Mouse (Mus musculus) granulocyte monocyte progenitor cell, adult 5-6 weeks (primary cell): ENCODE results near the gene Usp44. TPM values are rescaled to one million over a fixed set of nuclear protein-coding genes. Genes with fewer than 3 reads are reported as not detected.
"Not testable (repeated sequence)": the region's sequence is repeated elsewhere in the genome, so short reads cannot be mapped to it uniquely, and the experiment has no call there.

ENCODE experiments used
- ATAC-seq: replicated peaks from 2 replicates; pipeline ENCODE4 v1.8.0; 2016; ENCODE audit warnings: mild to moderate bottlenecking, moderate TSS enrichment, inconsistent platforms; ENCODE audit not compliant: poor library complexity, severe bottlenecking
- total RNA-seq, 2 experiments: library from RNA; stranded (forward) in 1 of 2; stranded (reverse) in 1 of 2; fragments of 200-712, 200-1000 nt in 1 of 2; fragments of >200 nt in 1 of 2; fragmentation: Nextera tagmentation in 1 of 2; gene quantifications; 2 replicates each; pipeline ENCODE4 v1.2.3; 2014 to 2017

Usp44 gene
- total RNA-seq, 2 experiments from 2014 or later: 1.6 TPM

- ATAC-seq: not testable (repeated sequence)
These were observed 3.8 kb downstream of the Usp44 start for GRCm38 (mm10) chr10:93835115-93835514.

- no peak for ATAC-seq
These were observed 15.4 kb downstream of the Usp44 start for GRCm38 (mm10) chr10:93846706-93847105.

GRCm38 (mm10) chr10:93855126-93855525 lies 23.8 kb downstream of the Usp44 start:
- no peak for ATAC-seq

- ATAC-seq: no peak
These were observed 24.7 kb downstream of the Usp44 start for GRCm38 (mm10) chr10:93856095-93856494.

- ATAC-seq: no peak
These were observed 37.0 kb downstream of the Usp44 start for GRCm38 (mm10) chr10:93868401-93868800.

- ATAC-seq: no peak
These were observed 37.5 kb downstream of the Usp44 start for GRCm38 (mm10) chr10:93868886-93869285.

- ATAC-seq: no peak
These were observed 45.4 kb downstream of the Usp44 start for GRCm38 (mm10) chr10:93876772-93877171.

- ATAC-seq: no peak
These were observed 47.4 kb downstream of the Usp44 start for GRCm38 (mm10) chr10:93878732-93879131.

GRCm38 (mm10) chr10:93881918-93882317 lies 50.6 kb downstream of the Usp44 start:
- no peak for ATAC-seq

GRCm38 (mm10) chr10:93882738-93883364 lies 51.5 kb downstream of the Usp44 start:
- ATAC-seq: peak; percentile 40; the same call in 1 of the 2 replicates

GRCm38 (mm10) chr10:93885839-93886477 lies 54.6 kb downstream of the Usp44 start:
- ATAC-seq: no peak

- peak; percentile 28 for ATAC-seq
These were observed 57.2 kb downstream of the Usp44 start for GRCm38 (mm10) chr10:93888590-93888934.

- peak; percentile 55 for ATAC-seq
These were observed 57.7 kb downstream of the Usp44 start for GRCm38 (mm10) chr10:93888935-93889578.

GRCm38 (mm10) chr10:93889579-93889950 lies 58.2 kb downstream of the Usp44 start:
- peak; percentile 96 for ATAC-seq

GRCm38 (mm10) chr10:93889976-93890375 lies 58.6 kb downstream of the Usp44 start:
- ATAC-seq: peak; percentile 6; the same call in 1 of the 2 replicates

- no peak for ATAC-seq
These were observed 59.2 kb downstream of the Usp44 start for GRCm38 (mm10) chr10:93890565-93890964.

- ATAC-seq: no peak
These were observed 59.7 kb downstream of the Usp44 start for GRCm38 (mm10) chr10:93891031-93891430.

GRCm38 (mm10) chr10:93892551-93892950 lies 61.2 kb downstream of the Usp44 start:
- no peak for ATAC-seq

- no peak for ATAC-seq
These were observed 65.8 kb downstream of the Usp44 start, which contains the start of gene Metap2 for GRCm38 (mm10) chr10:93897043-93897646. Gene Metap2 (minus strand): TSS chr10:93897093.

GRCm38 (mm10) chr10:93899303-93899702 lies 67.9 kb downstream of the Usp44 start:
- no peak for ATAC-seq

GRCm38 (mm10) chr10:93899907-93900306 lies 68.6 kb downstream of the Usp44 start:
- no peak for ATAC-seq
